ENCODE assay signal across 23 mouse cellular contexts in the genomic region with DNA sequence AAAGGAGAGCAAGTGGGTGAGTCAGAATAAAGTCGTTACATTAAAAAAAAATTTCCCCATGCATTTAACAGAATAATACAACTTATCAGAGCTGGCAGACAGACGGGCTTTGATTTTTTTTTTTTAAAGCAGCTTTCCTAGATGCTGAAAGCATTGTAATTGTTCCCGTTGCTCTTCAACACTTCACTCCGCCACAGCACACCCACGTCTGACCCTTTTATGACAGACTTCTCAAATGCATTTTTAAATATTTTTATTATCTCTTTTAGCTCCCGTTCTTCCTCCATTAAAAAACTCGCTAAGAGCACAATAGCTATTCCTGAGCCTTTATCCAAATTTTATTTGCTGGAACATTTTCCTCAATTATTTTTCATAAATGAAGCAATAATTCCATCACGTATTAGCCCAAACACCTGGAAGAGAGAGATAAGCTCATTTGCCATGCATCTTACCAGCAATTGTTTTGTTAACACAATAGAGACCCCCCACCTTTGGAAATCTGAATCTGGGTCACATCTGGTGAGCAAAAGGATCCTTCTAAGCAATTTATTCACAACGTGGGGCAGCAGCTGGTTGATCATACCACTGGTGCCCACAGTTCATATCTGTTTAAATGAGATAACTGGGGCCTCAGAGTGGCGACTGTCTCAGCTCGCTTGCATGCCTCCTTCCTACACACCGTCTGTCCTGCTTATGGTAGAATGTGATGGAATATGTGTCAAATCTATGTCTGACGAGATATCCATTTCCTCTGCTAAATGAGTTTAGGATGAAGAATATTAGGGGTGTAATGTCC.
DNase-seq lines count a peak whose midpoint lies in the region; ATAC-seq lines count a peak whose summit lies in the region.
"Had no signal": no experiment of that assay in that cellular context is flagged by ENCODE, and none has a peak within 500 bp of the region (broad histone marks: within the 10 kb centered on the region; RNA-seq: fewer than 3 reads in every experiment).

No protein-coding gene starts in this region.

- H3K4me3 ChIP-seq in heart, embryonic 13.5 days = no peak overlapping the region
- H3K4me3 ChIP-seq in neural tube, embryonic 14.5 days (ENCODE audit: low read depth, low read length) = no peak overlapping the region
- no peak overlapping the region for H3K4me3 ChIP-seq in neural tube, embryonic 15.5 days (replicated peaks)
- H3K4me3 ChIP-seq in midbrain, embryonic 15.5 days = no peak overlapping the region
- no peak overlapping the region for H3K4me3 ChIP-seq in liver, embryonic 11.5 days (ENCODE audit: low read depth, low read length)
- H3K4me3 ChIP-seq: embryonic facial prominence, embryonic 12.5 days; kidney, embryonic 15.5 days; lung, embryonic 15.5 days; megakaryocyte, embryonic 14.5 days; myocyte had no signal

- 59% methylated on average over 13 of the region's 13 CpGs for WGBS in heart, embryonic 13.5 days
- 38% methylated on average over 13 of the region's 13 CpGs for WGBS in neural tube, embryonic 14.5 days
- 38% methylated on average over 13 of the region's 13 CpGs for WGBS in neural tube, embryonic 15.5 days
- 29% methylated on average over 13 of the region's 13 CpGs for WGBS in midbrain, embryonic 15.5 days
- WGBS in liver, embryonic 11.5 days = 69% methylated on average over 13 of the region's 13 CpGs

- H3K27me3 ChIP-seq in heart, embryonic 13.5 days (replicated peaks) = no peaks in the 10 kb centered on the region
- H3K27me3 ChIP-seq in neural tube, embryonic 14.5 days (ENCODE audit: control insufficient read depth, insufficient read depth, low read length) = no peaks in the 10 kb centered on the region
- H3K27me3 ChIP-seq in neural tube, embryonic 15.5 days (replicated peaks) = no peaks in the 10 kb centered on the region
- no peaks in the 10 kb centered on the region for H3K27me3 ChIP-seq in midbrain, embryonic 15.5 days (replicated peaks)
- no peaks in the 10 kb centered on the region for H3K27me3 ChIP-seq in liver, embryonic 11.5 days (replicated peaks; ENCODE audit: control insufficient read depth, insufficient read depth, low read length)
- H3K27me3 ChIP-seq: embryonic facial prominence, embryonic 12.5 days; kidney, embryonic 15.5 days; lung, embryonic 15.5 days; megakaryocyte, embryonic 14.5 days had no signal

- no peaks in the 10 kb centered on the region for H3K36me3 ChIP-seq in heart, embryonic 13.5 days
- H3K36me3 ChIP-seq in neural tube, embryonic 14.5 days (ENCODE audit: control insufficient read depth, insufficient read depth, low read length) = no peaks in the 10 kb centered on the region
- H3K36me3 ChIP-seq in neural tube, embryonic 15.5 days = no peaks in the 10 kb centered on the region
- no peaks in the 10 kb centered on the region for H3K36me3 ChIP-seq in midbrain, embryonic 15.5 days (replicated peaks)
- H3K36me3 ChIP-seq in liver, embryonic 11.5 days (ENCODE audit: control insufficient read depth, insufficient read depth, low read length) = no peaks in the 10 kb centered on the region
- H3K36me3 ChIP-seq: embryonic facial prominence, embryonic 12.5 days; kidney, embryonic 15.5 days; lung, embryonic 15.5 days had no signal

- no peak overlapping the region for H3K9ac ChIP-seq in heart, embryonic 13.5 days
- H3K9ac ChIP-seq in neural tube, embryonic 14.5 days (replicated peaks; ENCODE audit: low read depth, low read length) = no peak overlapping the region
- no peak overlapping the region for H3K9ac ChIP-seq in neural tube, embryonic 15.5 days (replicated peaks)
- H3K9ac ChIP-seq in midbrain, embryonic 15.5 days = no peak overlapping the region
- H3K9ac ChIP-seq in liver, embryonic 11.5 days (ENCODE audit: low read depth, low read length) = no peak overlapping the region
- H3K9ac ChIP-seq: embryonic facial prominence, embryonic 12.5 days; kidney, embryonic 15.5 days; liver, embryonic 14.5 days; lung, embryonic 15.5 days had no signal

- ATAC-seq in heart, embryonic 13.5 days (ENCODE audit: extremely low read depth, insufficient number of reproducible peaks, low FRiP score, low TSS enrichment) = no peak
- peak; percentile 51; the same call in 1 of the 2 replicates for ATAC-seq in neural tube, embryonic 14.5 days (ENCODE audit: low read depth)
- no peak for ATAC-seq in neural tube, embryonic 15.5 days (ENCODE audit: low FRiP score)
- ATAC-seq in midbrain, embryonic 15.5 days (replicated peaks) = peak; percentile 72
- ATAC-seq in liver, embryonic 11.5 days (replicated peaks; ENCODE audit: low FRiP score) = no peak

- H3K27ac ChIP-seq in heart, embryonic 13.5 days (replicated peaks) = no peak overlapping the region
- H3K27ac ChIP-seq in neural tube, embryonic 14.5 days (ENCODE audit: low read depth, low read length) = no peak overlapping the region
- H3K27ac ChIP-seq in neural tube, embryonic 15.5 days (replicated peaks) = no peak overlapping the region
- 0 out of 2 replicates have a peak overlapping the region, but pooled peaks have one; percentile 12 for H3K27ac ChIP-seq in midbrain, embryonic 15.5 days
- H3K27ac ChIP-seq in liver, embryonic 11.5 days (ENCODE audit: low read depth, low read length) = no peak overlapping the region
- H3K27ac ChIP-seq: embryonic facial prominence, embryonic 12.5 days; kidney, embryonic 15.5 days; liver, embryonic 14.5 days; lung, embryonic 15.5 days had no signal

- peaks cover 2% of the 10 kb centered on the region; the same call in 1 of the 2 replicates for H3K4me1 ChIP-seq in heart, embryonic 13.5 days
- H3K4me1 ChIP-seq in neural tube, embryonic 14.5 days (ENCODE audit: control insufficient read depth, insufficient read depth, low read length) = peaks cover 4% of the 10 kb centered on the region
- no peaks in the 10 kb centered on the region; the same call in 1 of the 2 replicates for H3K4me1 ChIP-seq in neural tube, embryonic 15.5 days
- H3K4me1 ChIP-seq in midbrain, embryonic 15.5 days = 0 out of 2 replicates have a peak, but pooled peaks cover 11% of the 10 kb centered on the region
- H3K4me1 ChIP-seq in liver, embryonic 11.5 days (replicated peaks; ENCODE audit: control insufficient read depth, insufficient read depth, low read length) = no peaks in the 10 kb centered on the region
- H3K4me1 ChIP-seq: embryonic facial prominence, embryonic 12.5 days; kidney, embryonic 15.5 days; lung, embryonic 15.5 days; megakaryocyte, embryonic 14.5 days had no signal

- no peaks in the 10 kb centered on the region for H3K9me3 ChIP-seq in heart, embryonic 13.5 days
- H3K9me3 ChIP-seq in neural tube, embryonic 14.5 days (ENCODE audit: control insufficient read depth, low read length) = no peaks in the 10 kb centered on the region
- no peaks in the 10 kb centered on the region for H3K9me3 ChIP-seq in neural tube, embryonic 15.5 days (replicated peaks)
- no peaks in the 10 kb centered on the region for H3K9me3 ChIP-seq in midbrain, embryonic 15.5 days
- H3K9me3 ChIP-seq in liver, embryonic 11.5 days (ENCODE audit: control insufficient read depth, low read length) = no peaks in the 10 kb centered on the region
- H3K9me3 ChIP-seq: embryonic facial prominence, embryonic 12.5 days; kidney, embryonic 15.5 days; lung, embryonic 15.5 days had no signal

- 0 out of 2 replicates have a peak overlapping the region, but pooled peaks have one; percentile 9 for H3K4me2 ChIP-seq in heart, embryonic 13.5 days
- no peak overlapping the region for H3K4me2 ChIP-seq in neural tube, embryonic 14.5 days (ENCODE audit: low read depth, low read length)
- no peak overlapping the region for H3K4me2 ChIP-seq in neural tube, embryonic 15.5 days
- 0 out of 2 replicates have a peak overlapping the region, but pooled peaks have one; percentile 5 for H3K4me2 ChIP-seq in midbrain, embryonic 15.5 days
- no peak overlapping the region for H3K4me2 ChIP-seq in liver, embryonic 11.5 days
- H3K4me2 ChIP-seq: embryonic facial prominence, embryonic 12.5 days; heart, embryonic 11.5 days; kidney, embryonic 15.5 days; lung, embryonic 15.5 days had no signal

- no peak for DNase-seq in heart, postnatal 4 days
- no peak for DNase-seq in adrenal gland, adult 2 months
- no peak for DNase-seq in liver, embryonic 11.5 days (ENCODE audit: low spot score)
- DNase-seq: adrenal gland, postnatal 36 days; cerebellum, adult 2 months; cerebellum, postnatal 25 days; heart, postnatal 10 days; kidney, adult 11 months; kidney, postnatal 36 days; lung, postnatal 36 days; right cerebral cortex, postnatal 25 days; spleen, adult 18-20 months had no signal

Comparison
In these comparisons a context has a peak if more than half of its experiments do, and no peak if none do; other contexts are left out.
1. ATAC-seq: peak in neural tube, embryonic 14.5 days (single experiment) and midbrain, embryonic 15.5 days (single experiment); none in heart, embryonic 13.5 days (single experiment), neural tube, embryonic 15.5 days (single experiment) and liver, embryonic 11.5 days (single experiment).
2. H3K4me2 ChIP-seq: peak in heart, embryonic 13.5 days (single experiment) and midbrain, embryonic 15.5 days (single experiment); none in neural tube, embryonic 14.5 days (single experiment), neural tube, embryonic 15.5 days (single experiment) and liver, embryonic 11.5 days (single experiment).